Mouse (Mus musculus) erythroid progenitor cell, adult 5-6 weeks (primary cell): ENCODE results near the gene 1700016K19Rik. TPM values are rescaled to one million over a fixed set of nuclear protein-coding genes. Genes with fewer than 3 reads are reported as not detected.

ENCODE experiments used
- total RNA-seq, 2 experiments: library from RNA; stranded (forward) in 1 of 2; stranded (reverse) in 1 of 2; fragments of 150-400 nt in 1 of 2; fragments of 186-747, 209-891 nt in 1 of 2; gene quantifications; 2 replicates each; pipeline versions ENCODE4 v1.2.3 to v1.2.4; 2015 to 2017; ENCODE audit warnings: low replicate concordance in 2 of 2

Gene 1700016K19Rik
- total RNA-seq, 2 experiments from 2014 or later, result not detected

Other genes starting within 250 kb of the 1700016K19Rik start
- not detected in 2 replicates for gene Doc2b, start 203.9 kb upstream of the 1700016K19Rik start, total RNA-seq (2015; ENCODE audit: low replicate concordance)
- gene Doc2b, start 203.9 kb upstream of the 1700016K19Rik start, total RNA-seq (2017; ENCODE audit: low replicate concordance), result not detected in 2 replicates
- gene Rph3al, start 61.5 kb upstream of the 1700016K19Rik start, total RNA-seq (2015; ENCODE audit: low replicate concordance), result 6.1 and 7.1 TPM in 2 replicates
- 0.98 and 7.4 TPM in 2 replicates for gene Rph3al, start 61.5 kb upstream of the 1700016K19Rik start, total RNA-seq (2017; ENCODE audit: low replicate concordance)
- gene Rflnb, start 27.9 kb downstream of the 1700016K19Rik start, total RNA-seq (2015; ENCODE audit: low replicate concordance), result 8.8 and 11.5 TPM in 2 replicates
- gene Rflnb, start 27.9 kb downstream of the 1700016K19Rik start, total RNA-seq (2017; ENCODE audit: low replicate concordance), result 6.7 and 7.2 TPM in 2 replicates
- 10.1 and 28.1 TPM in 2 replicates for gene Vps53, start 179.7 kb downstream of the 1700016K19Rik start, total RNA-seq (2015; ENCODE audit: low replicate concordance)
- 6.0 and 7.3 TPM in 2 replicates for gene Vps53, start 179.7 kb downstream of the 1700016K19Rik start, total RNA-seq (2017; ENCODE audit: low replicate concordance)
- gene Fam57a, start 179.8 kb downstream of the 1700016K19Rik start, total RNA-seq (2015; ENCODE audit: low replicate concordance), result 2.2 TPM in 1 of 2 replicates, not detected in the other
- gene Fam57a, start 179.8 kb downstream of the 1700016K19Rik start, total RNA-seq (2017; ENCODE audit: low replicate concordance), result not detected in 2 replicates
- not detected in 2 replicates for gene Dbil5, start 217.7 kb downstream of the 1700016K19Rik start, total RNA-seq (2015; ENCODE audit: low replicate concordance)
- gene Dbil5, start 217.7 kb downstream of the 1700016K19Rik start, total RNA-seq (2017; ENCODE audit: low replicate concordance), result not detected in 2 replicates
- gene Gemin4, start 217.8 kb downstream of the 1700016K19Rik start, total RNA-seq (2015; ENCODE audit: low replicate concordance), result 9.6 and 26.7 TPM in 2 replicates
- gene Gemin4, start 217.8 kb downstream of the 1700016K19Rik start, total RNA-seq (2017; ENCODE audit: low replicate concordance), result 1.8 and 3.0 TPM in 2 replicates
- 5.8 and 6.7 TPM in 2 replicates for gene Mrm3, start 243.8 kb downstream of the 1700016K19Rik start, total RNA-seq (2015; ENCODE audit: low replicate concordance)
- 2.3 and 2.4 TPM in 2 replicates for gene Mrm3, start 243.8 kb downstream of the 1700016K19Rik start, total RNA-seq (2017; ENCODE audit: low replicate concordance)
- 13.7 and 15.9 TPM in 2 replicates for gene Glod4, start 243.8 kb downstream of the 1700016K19Rik start, total RNA-seq (2015; ENCODE audit: low replicate concordance)
- gene Glod4, start 243.8 kb downstream of the 1700016K19Rik start, total RNA-seq (2017; ENCODE audit: low replicate concordance), result 29.1 and 39.9 TPM in 2 replicates